Mouse (Mus musculus): ENCODE data around the gene Nup107. TPM values are rescaled to one million over a fixed set of nuclear protein-coding genes. Genes with fewer than 3 reads are reported as not detected.

Gene Nup107
- total and polyA plus RNA-seq, 3 experiments, result 47.7 to 97.0 (median 82.0) TPM

DNA sequence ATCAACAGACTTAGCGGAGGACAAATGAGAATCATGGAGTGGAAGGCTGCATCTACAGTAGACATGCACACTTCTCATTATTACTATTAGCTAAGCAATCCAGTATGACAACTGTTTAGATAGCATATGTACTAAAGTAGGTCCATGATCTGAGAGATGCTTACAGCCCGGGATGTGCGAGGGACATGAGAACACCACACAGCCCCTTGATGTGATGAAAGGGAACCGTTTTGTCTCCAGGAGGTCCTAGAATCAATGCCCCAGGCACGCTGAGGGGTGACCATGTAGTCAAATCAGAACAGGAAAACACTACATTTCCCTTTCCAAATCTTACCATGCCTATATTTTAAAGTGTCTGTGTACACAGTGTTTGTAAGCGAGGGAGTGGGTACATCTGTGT is 40.8 kb downstream of the Nup107 start:
- TF ChIP-seq CHD2 (IDR thresholded peaks at IDR 0.05; ENCODE audit: low read length) (no peak), HCFC1 (IDR thresholded peaks at IDR 0.05; ENCODE audit: low read depth, low read length) (no peak), TBP (conservative IDR thresholded peaks at IDR 0.05; ENCODE audit: low read depth, low read length) (no peak), ELF1 (IDR thresholded peaks at IDR 0.05; ENCODE audit: low read depth, low read length) (no peak), MAZ (IDR thresholded peaks at IDR 0.05; ENCODE audit: low read depth, low read length) (no peak), RCOR1 (conservative IDR thresholded peaks at IDR 0.05; ENCODE audit: low read depth, low read length) (no peak), E2F4 (IDR thresholded peaks at IDR 0.05; ENCODE audit: insufficient replicate concordance, low read depth, low read length) (no peak), USF2 (conservative IDR thresholded peaks at IDR 0.05; ENCODE audit: low read depth, low read length) (no peak), JUN (IDR thresholded peaks at IDR 0.05; ENCODE audit: insufficient read depth, low read depth, low read length) (no peak), MAX (IDR thresholded peaks at IDR 0.05; ENCODE audit: low read length) (no peak), ZNF384 (IDR thresholded peaks at IDR 0.05; ENCODE audit: low read depth, low read length) (no peak), TCF12 (IDR thresholded peaks at IDR 0.05; ENCODE audit: low read depth, low read length) (no peak), UBTF (IDR thresholded peaks at IDR 0.05; ENCODE audit: low read depth, low read length) (no peak), SMC3 (IDR thresholded peaks at IDR 0.05; ENCODE audit: low read depth, low read length) (no peak), GABPA (IDR thresholded peaks at IDR 0.05; ENCODE audit: insufficient replicate concordance, low read depth, low read length) (no peak), ZMIZ1 (IDR thresholded peaks at IDR 0.05; ENCODE audit: low read depth, low read length) (no peak), ETS1 (conservative IDR thresholded peaks at IDR 0.05; ENCODE audit: low read depth, low read length) (no peak), ZKSCAN1 (IDR thresholded peaks at IDR 0.05; ENCODE audit: borderline replicate concordance, low read depth, low read length) (no peak)
- Histone ChIP-seq H3K9ac (ENCODE audit: insufficient read depth, low read depth) (no peak overlapping the region), H3K4me3 (replicated peaks in 1 of 3; ENCODE audit: low read depth in 2 of 3, low read length in 2 of 3, poor library complexity in 1 of 3) (no peak overlapping the region), H3K4me1 (ENCODE audit: control insufficient read depth in 1 of 2, insufficient read depth in 2 of 2) (peaks cover 0 to 5% of the 10 kb centered on the region in 2 experiments; a peak in 2 of 4 replicates), H3K27me3 (replicated peaks) (no peaks in the 10 kb centered on the region), H3K79me2 (replicated peaks; ENCODE audit: control insufficient read depth, extremely low read depth, insufficient read depth, poor library complexity, severe bottlenecking) (no peaks in the 10 kb centered on the region), H3K9me3 (replicated peaks; ENCODE audit: low read length) (peaks cover 36% of the 10 kb centered on the region), H3K27ac (ENCODE audit: insufficient read depth, low read depth) (no peak overlapping the region), H3K36me3 (replicated peaks in 1 of 2; ENCODE audit: control insufficient read depth in 1 of 2, insufficient read depth in 1 of 2, low read length in 1 of 2) (peaks cover 50 to 79% of the 10 kb centered on the region in 2 experiments), H3K4me2 (ENCODE audit: insufficient read depth, low read depth, poor library complexity, severe bottlenecking) (no peak overlapping the region)
- in situ Hi-C loops (cut with MboI; ENCODE audit: low pct_ligation_motif_present, low pct_unique_long_range_greater_than_20kb, low sequenced_read_pairs) (no loop called here), dilution Hi-C loops (cut with MboI; ENCODE audit: extremely low pct_ligation_motif_present, extremely low pct_unique_long_range_greater_than_20kb, low sequenced_read_pairs) (no loop called here)
- DNase-seq (ENCODE audit: extremely low read depth), result no peak

DNA sequence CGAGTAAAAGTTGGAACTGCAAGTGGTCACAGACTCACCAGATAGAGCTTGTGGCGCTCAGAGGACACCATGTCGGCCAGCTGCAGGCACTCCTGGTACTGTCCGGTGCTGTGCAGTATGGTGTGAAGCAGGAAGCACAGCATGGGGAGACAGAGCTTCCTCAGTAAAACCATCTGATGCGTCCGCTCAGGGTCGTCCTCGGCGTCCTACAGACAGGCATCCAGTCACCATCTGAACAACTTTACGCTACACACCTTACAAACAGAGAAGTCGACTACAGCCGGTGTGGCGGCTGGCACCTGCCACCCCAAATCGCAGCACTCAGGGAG is 41.3 kb downstream of the Nup107 start:
- no peak for DNase-seq (ENCODE audit: extremely low read depth)
- dilution Hi-C loops (cut with MboI; ENCODE audit: extremely low pct_ligation_motif_present, extremely low pct_unique_long_range_greater_than_20kb, low sequenced_read_pairs), result no loop called here
- peaks cover 48 to 74% of the 10 kb centered on the region in 2 experiments for H3K36me3 ChIP-seq (replicated peaks in 1 of 2; ENCODE audit: control insufficient read depth in 1 of 2, insufficient read depth in 1 of 2, low read length in 1 of 2)
- H3K79me2 ChIP-seq (replicated peaks; ENCODE audit: control insufficient read depth, extremely low read depth, insufficient read depth, poor library complexity, severe bottlenecking), result no peaks in the 10 kb centered on the region
- H3K9ac ChIP-seq (ENCODE audit: insufficient read depth, low read depth), result no peak overlapping the region
- in situ Hi-C loops (cut with MboI; ENCODE audit: low pct_ligation_motif_present, low pct_unique_long_range_greater_than_20kb, low sequenced_read_pairs), result no loop called here
- no peaks in the 10 kb centered on the region for H3K27me3 ChIP-seq (replicated peaks)
- TF ChIP-seq TBP (conservative IDR thresholded peaks at IDR 0.05; ENCODE audit: low read depth, low read length) (no peak), MEF2A (IDR thresholded peaks at IDR 0.05; ENCODE audit: borderline replicate concordance, low read depth, low read length) (no peak), E2F4 (IDR thresholded peaks at IDR 0.05; ENCODE audit: insufficient replicate concordance, low read depth, low read length) (no peak)
- H3K9me3 ChIP-seq (replicated peaks; ENCODE audit: low read length), result peaks cover 36% of the 10 kb centered on the region
- peaks cover 0 to 5% of the 10 kb centered on the region in 2 experiments; a peak in 2 of 4 replicates for H3K4me1 ChIP-seq (ENCODE audit: control insufficient read depth in 1 of 2, insufficient read depth in 2 of 2)
- H3K4me3 ChIP-seq (replicated peaks in 1 of 3; ENCODE audit: low read depth in 2 of 3, low read length in 2 of 3, poor library complexity in 1 of 3), result no peak overlapping the region
- H3K27ac ChIP-seq (ENCODE audit: insufficient read depth, low read depth), result no peak overlapping the region
- H3K4me2 ChIP-seq (ENCODE audit: insufficient read depth, low read depth, poor library complexity, severe bottlenecking), result no peak overlapping the region

Data from CH12.LX (cell line).